Comparison of ENCODE assay signal across 26 mouse cellular contexts in genomic region chr2:22961681-22962080, GRCm38 (mm10).
A peak's percentile ranks its signal among the peaks of the same experiment; 100 is the strongest.
DNase-seq lines count a peak whose midpoint lies in the region; ATAC-seq and TF ChIP-seq lines count a peak whose summit lies in the region.
"Had no signal": no experiment of that assay in that cellular context is flagged by ENCODE, and none has a peak within 500 bp of the region (broad histone marks: within the 10 kb centered on the region; RNA-seq: fewer than 3 reads in every experiment).

No protein-coding gene starts in this region.

- no peaks in the 10 kb centered on the region for H3K9me3 ChIP-seq in kidney, postnatal 0 days (replicated peaks; ENCODE audit: low read length)
- H3K9me3 ChIP-seq in lung, postnatal 0 days (ENCODE audit: low read length) = no peaks in the 10 kb centered on the region
- H3K9me3 ChIP-seq in midbrain, embryonic 10.5 days (replicated peaks) = no peaks in the 10 kb centered on the region
- H3K9me3 ChIP-seq: embryonic facial prominence, embryonic 10.5 days; G1E; heart, embryonic 10.5 days; limb, embryonic 15.5 days; midbrain, embryonic 15.5 days; stomach, embryonic 15.5 days had no signal

- no peak for ATAC-seq in kidney, postnatal 0 days (replicated peaks; ENCODE audit: low FRiP score, low read depth)
- ATAC-seq in lung, postnatal 0 days = no peak
- no peak for ATAC-seq in granulocyte monocyte progenitor cell, adult 5-6 weeks (replicated peaks; ENCODE audit: poor library complexity, severe bottlenecking)
- ATAC-seq: forebrain, embryonic 16.5 days; midbrain, embryonic 15.5 days had no signal

- TF ChIP-seq CTCF in kidney, postnatal 0 days (IDR thresholded peaks at IDR 0.05; ENCODE audit: low read depth) = peak; percentile 31; the same call in 1 of the 2 replicates
- TF ChIP-seq CTCF in lung, postnatal 0 days (IDR thresholded peaks at IDR 0.05) = peak; percentile 34

- H3K9ac ChIP-seq in kidney, postnatal 0 days (ENCODE audit: low read depth, low read length) = no peak overlapping the region
- no peak overlapping the region for H3K9ac ChIP-seq in lung, postnatal 0 days (replicated peaks; ENCODE audit: low read depth)
- H3K9ac ChIP-seq: hindbrain, embryonic 14.5 days; limb, embryonic 15.5 days; midbrain, embryonic 15.5 days; stomach, embryonic 15.5 days had no signal

- no peaks in the 10 kb centered on the region for H3K4me1 ChIP-seq in kidney, postnatal 0 days (replicated peaks; ENCODE audit: insufficient read depth, low read length)
- H3K4me1 ChIP-seq in lung, postnatal 0 days (ENCODE audit: insufficient read depth, low read depth, low read length) = no peaks in the 10 kb centered on the region
- H3K4me1 ChIP-seq in midbrain, embryonic 10.5 days = no peaks in the 10 kb centered on the region
- H3K4me1 ChIP-seq: embryonic facial prominence, embryonic 10.5 days; heart, embryonic 10.5 days; limb, embryonic 15.5 days; midbrain, embryonic 15.5 days; stomach, embryonic 15.5 days had no signal

- 94% methylated on average over 2 of the region's 2 CpGs for WGBS in kidney, postnatal 0 days
- 96% methylated on average over 2 of the region's 2 CpGs for WGBS in lung, postnatal 0 days
- 99% methylated on average over 2 of the region's 2 CpGs for WGBS in midbrain, embryonic 10.5 days

- no peak overlapping the region for H3K27ac ChIP-seq in kidney, postnatal 0 days
- no peak overlapping the region for H3K27ac ChIP-seq in lung, postnatal 0 days (ENCODE audit: low read length)
- no peak overlapping the region for H3K27ac ChIP-seq in midbrain, embryonic 10.5 days (replicated peaks)
- H3K27ac ChIP-seq: embryonic facial prominence, embryonic 10.5 days; heart, embryonic 10.5 days; hindbrain, embryonic 14.5 days; limb, embryonic 15.5 days; midbrain, embryonic 15.5 days; stomach, embryonic 15.5 days had no signal

- H3K36me3 ChIP-seq in kidney, postnatal 0 days (ENCODE audit: insufficient read depth, low read length) = 0 out of 2 replicates have a peak, but pooled peaks cover 6% of the 10 kb centered on the region
- H3K36me3 ChIP-seq in lung, postnatal 0 days (ENCODE audit: insufficient read depth, low read length) = no peaks in the 10 kb centered on the region
- no peaks in the 10 kb centered on the region for H3K36me3 ChIP-seq in midbrain, embryonic 10.5 days
- H3K36me3 ChIP-seq: midbrain, embryonic 15.5 days had no signal

- no peak overlapping the region for H3K4me3 ChIP-seq in kidney, postnatal 0 days (replicated peaks; ENCODE audit: low read depth, low read length)
- H3K4me3 ChIP-seq in lung, postnatal 0 days (ENCODE audit: low read depth, low read length) = no peak overlapping the region
- no peak overlapping the region for H3K4me3 ChIP-seq in midbrain, embryonic 10.5 days
- H3K4me3 ChIP-seq: embryonic facial prominence, embryonic 10.5 days; heart, embryonic 10.5 days; limb, embryonic 15.5 days; midbrain, embryonic 15.5 days; myocyte; stomach, embryonic 15.5 days had no signal

- TF ChIP-seq EP300 in lung, postnatal 0 days (IDR thresholded peaks at IDR 0.05) = no peak

- no peak for DNase-seq in kidney, postnatal 0 days (ENCODE audit: low spot score)
- DNase-seq in kidney, adult 18-20 months = no peak
- DNase-seq in lung, postnatal 0 days (ENCODE audit: low spot score) = no peak
- DNase-seq in lung, postnatal 36 days = no peak
- DNase-seq in R1 (ENCODE audit: low read depth, low spot score) = peak; percentile 12
- DNase-seq in midbrain, embryonic 10.5 days (ENCODE audit: low spot score) = no peak
- DNase-seq: adrenal gland, postnatal 25 days; cerebellum, adult 8-10 months; gastrocnemius, postnatal 36 days; heart, postnatal 4 days; kidney, adult 9 months; kidney, postnatal 25 days; left cerebral cortex, postnatal 4 days; lung, adult 18-20 months; lung, postnatal 4 days; right cerebral cortex, postnatal 4 days had no signal

- no peaks in the 10 kb centered on the region for H3K27me3 ChIP-seq in kidney, postnatal 0 days (ENCODE audit: insufficient read depth, low read length)
- no peaks in the 10 kb centered on the region for H3K27me3 ChIP-seq in lung, postnatal 0 days (replicated peaks; ENCODE audit: insufficient read depth, low read length)
- H3K27me3 ChIP-seq in midbrain, embryonic 10.5 days (ENCODE audit: low read depth, poor library complexity, severe bottlenecking) = no peaks in the 10 kb centered on the region
- H3K27me3 ChIP-seq: limb, embryonic 15.5 days; midbrain, embryonic 15.5 days; stomach, embryonic 15.5 days had no signal

- H3K4me2 ChIP-seq in kidney, postnatal 0 days (ENCODE audit: low read length) = no peak overlapping the region
- H3K4me2 ChIP-seq in lung, postnatal 0 days (replicated peaks; ENCODE audit: low read depth, low read length) = no peak overlapping the region
- H3K4me2 ChIP-seq: hindbrain, embryonic 14.5 days; limb, embryonic 15.5 days; midbrain, embryonic 15.5 days; stomach, embryonic 15.5 days had no signal
